Mouse (Mus musculus): ENCODE results near the gene H2-DMb1.

H2-DMb1 gene

GRCm38 (mm10) chr17:34155534-34155933 lies 2.7 kb downstream of the H2-DMb1 start:
- DNase-seq, result no peak

GRCm38 (mm10) chr17:34164202-34164895 lies 11.5 kb downstream of the H2-DMb1 start:
- peak; percentile 16 for DNase-seq

- DNase-seq, result no peak
These were observed 12.3 kb downstream of the H2-DMb1 start for GRCm38 (mm10) chr17:34165033-34165730.

GRCm38 (mm10) chr17:34169279-34169678 lies 16.4 kb downstream of the H2-DMb1 start:
- peak; percentile 24 for DNase-seq

GRCm38 (mm10) chr17:34170487-34170876 lies 17.6 kb downstream of the H2-DMb1 start:
- no peak for DNase-seq

GRCm38 (mm10) chr17:34170877-34171498 lies 18.1 kb downstream of the H2-DMb1 start:
- peak; percentile 81 for DNase-seq

- no peak for DNase-seq
These were observed 19.7 kb downstream of the H2-DMb1 start for GRCm38 (mm10) chr17:34172528-34172927.

GRCm38 (mm10) chr17:34174075-34174474 lies 21.2 kb downstream of the H2-DMb1 start:
- no peak for DNase-seq

- DNase-seq, result no peak
These were observed 24.3 kb downstream of the H2-DMb1 start for GRCm38 (mm10) chr17:34177179-34177578.

- DNase-seq, result no peak
These were observed 26.1 kb downstream of the H2-DMb1 start for GRCm38 (mm10) chr17:34179019-34179418.

- no peak for DNase-seq
These were observed 27.3 kb downstream of the H2-DMb1 start for GRCm38 (mm10) chr17:34179913-34180859.

GRCm38 (mm10) chr17:34183564-34184219 lies 30.8 kb downstream of the H2-DMb1 start:
- DNase-seq, result no peak

- DNase-seq, result no peak
These were observed 32.7 kb downstream of the H2-DMb1 start for GRCm38 (mm10) chr17:34185526-34185925.

GRCm38 (mm10) chr17:34186885-34187260 lies 34.0 kb downstream of the H2-DMb1 start:
- DNase-seq, result no peak

- DNase-seq, result peak; percentile 97
These were observed 34.5 kb downstream of the H2-DMb1 start, which contains the start of the genes Tap1 and Psmb9 for GRCm38 (mm10) chr17:34187261-34187916. Gene Tap1, plus strand, starts transcription at chr17:34187553. Gene Psmb9, minus strand, starts transcription at chr17:34187764.

- no peak for DNase-seq
These were observed 35.1 kb downstream of the H2-DMb1 start for GRCm38 (mm10) chr17:34188010-34188409.

GRCm38 (mm10) chr17:34188986-34189385 lies 36.1 kb downstream of the H2-DMb1 start:
- no peak for DNase-seq

- DNase-seq, result no peak
These were observed 40.0 kb downstream of the H2-DMb1 start for GRCm38 (mm10) chr17:34192852-34193251.

- DNase-seq, result no peak
These were observed 40.6 kb downstream of the H2-DMb1 start for GRCm38 (mm10) chr17:34193468-34193867.

GRCm38 (mm10) chr17:34194723-34195122 lies 41.9 kb downstream of the H2-DMb1 start:
- DNase-seq, result no peak

GRCm38 (mm10) chr17:34196491-34196890 lies 43.6 kb downstream of the H2-DMb1 start:
- no peak for DNase-seq

Data from right cerebral cortex, postnatal 14 days (tissue).